Mouse (Mus musculus): ENCODE results near the gene Clps. TPM values are rescaled to one million over a fixed set of nuclear protein-coding genes. Genes with fewer than 3 reads are reported as not detected.

Gene Clps
- total and polyA plus RNA-seq, 3 experiments, result not detected

DNA sequence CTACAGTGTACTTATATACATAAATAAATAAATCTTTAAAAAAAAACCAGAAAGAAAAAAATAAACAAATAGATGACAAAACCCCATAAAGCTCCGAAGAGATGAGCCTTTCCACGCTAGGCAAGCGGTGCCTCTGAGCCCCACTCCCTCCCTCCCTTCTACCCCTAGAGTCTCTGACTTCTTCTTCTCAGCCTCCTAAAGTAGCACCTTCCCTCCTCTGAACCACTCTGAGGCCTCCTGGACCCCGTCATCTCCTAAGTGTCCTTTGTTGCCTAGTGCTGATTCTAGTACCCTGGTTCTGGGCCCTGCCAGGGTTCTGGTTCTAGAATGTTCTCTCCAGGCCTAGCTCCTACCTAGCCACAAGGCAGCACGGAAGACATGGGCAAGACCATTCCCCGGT lies 30.1 kb downstream of the Clps start, which contains the start of gene Armc12:
Gene Armc12, plus strand, starts transcription at position 301 of the 400 bp plus-strand sequence.
- no peak for TF ChIP-seq GATA1 (IDR thresholded peaks at IDR 0.05; ENCODE audit: borderline replicate concordance, low read length)
- Histone ChIP-seq H3K4me3 (ENCODE audit: low read depth, low read length) (no peak within 1 kb of the TSS), H3K4me1 (ENCODE audit: insufficient read depth, low read depth, low read length) (peaks cover 14% of the 10 kb centered on the region), H3K36me3 (replicated peaks) (no peaks in the 10 kb centered on the region), H3K27me3 (ENCODE audit: insufficient read depth, low read length) (peaks cover 28% of the 10 kb centered on the region), H3K9me3 (replicated peaks) (no peaks in the 10 kb centered on the region)
- ATAC-seq (ENCODE audit: extremely low read depth, insufficient number of reproducible peaks, low FRiP score, poor library complexity, severe bottlenecking), result no peak
- DNase-seq (ENCODE audit: low spot score), result no peak

GRCm38 (mm10) chr17:28529116-28529515 lies 31.4 kb downstream of the Clps start:
- H3K4me1 ChIP-seq (ENCODE audit: insufficient read depth, low read depth, low read length), result peaks cover 24% of the 10 kb centered on the region
- H3K36me3 ChIP-seq (replicated peaks), result peaks cover 5% of the 10 kb centered on the region
- DNase-seq (ENCODE audit: low spot score) (no peak), ATAC-seq (ENCODE audit: extremely low read depth, insufficient number of reproducible peaks, low FRiP score, poor library complexity, severe bottlenecking) (no peak)
- TF ChIP-seq TAL1 (conservative IDR thresholded peaks at IDR 0.05; ENCODE audit: low read depth, low read length) (no peak), CTCF (IDR thresholded peaks at IDR 0.05; ENCODE audit: low read depth, low read length) (no peak), POLR2AphosphoS5 (IDR thresholded peaks at IDR 0.05; ENCODE audit: insufficient replicate concordance, low read depth, low read length) (no peak), GATA2 (IDR thresholded peaks at IDR 0.05; ENCODE audit: borderline replicate concordance, low read depth, low read length) (no peak), GATA1 (IDR thresholded peaks at IDR 0.05; ENCODE audit: borderline replicate concordance, low read length) (no peak)
- no peak overlapping the region for H3K4me3 ChIP-seq (ENCODE audit: low read depth, low read length)
- H3K27me3 ChIP-seq (ENCODE audit: insufficient read depth, low read length), result peaks cover 28% of the 10 kb centered on the region
- H3K9me3 ChIP-seq (replicated peaks), result no peaks in the 10 kb centered on the region

- Histone ChIP-seq H3K27me3 (ENCODE audit: insufficient read depth, low read length) (peaks cover 32% of the 10 kb centered on the region), H3K36me3 (replicated peaks) (peaks cover 7% of the 10 kb centered on the region), H3K9me3 (replicated peaks) (no peaks in the 10 kb centered on the region), H3K4me1 (ENCODE audit: insufficient read depth, low read depth, low read length) (peaks cover 34% of the 10 kb centered on the region), H3K4me3 (ENCODE audit: low read depth, low read length) (no peak overlapping the region)
- ATAC-seq (ENCODE audit: extremely low read depth, insufficient number of reproducible peaks, low FRiP score, poor library complexity, severe bottlenecking), result no peak; the same call in 1 of the 2 replicates
- peak; percentile 80 for DNase-seq (ENCODE audit: low spot score)
- TF ChIP-seq CTCF (IDR thresholded peaks at IDR 0.05; ENCODE audit: low read depth, low read length) (peak; percentile 89), TAL1 (conservative IDR thresholded peaks at IDR 0.05; ENCODE audit: low read depth, low read length) (no peak)
Measured at GRCm38 (mm10) chr17:28528043-28528351, 32.6 kb downstream of the Clps start.

GRCm38 (mm10) chr17:28527184-28528042 lies 33.2 kb downstream of the Clps start:
- peaks cover 7% of the 10 kb centered on the region for H3K36me3 ChIP-seq (replicated peaks)
- ATAC-seq (ENCODE audit: extremely low read depth, insufficient number of reproducible peaks, low FRiP score, poor library complexity, severe bottlenecking) (no peak), DNase-seq (ENCODE audit: low spot score) (no peak)
- peaks cover 40% of the 10 kb centered on the region for H3K4me1 ChIP-seq (ENCODE audit: insufficient read depth, low read depth, low read length)
- no peak for TF ChIP-seq TAL1 (conservative IDR thresholded peaks at IDR 0.05; ENCODE audit: low read depth, low read length)
- TF ChIP-seq CTCF (IDR thresholded peaks at IDR 0.05; ENCODE audit: low read depth, low read length), result no peak
- TF ChIP-seq GATA1 (IDR thresholded peaks at IDR 0.05; ENCODE audit: borderline replicate concordance, low read length), result no peak
- no peak for TF ChIP-seq GATA2 (IDR thresholded peaks at IDR 0.05; ENCODE audit: borderline replicate concordance, low read depth, low read length)
- no peak for TF ChIP-seq POLR2AphosphoS5 (IDR thresholded peaks at IDR 0.05; ENCODE audit: insufficient replicate concordance, low read depth, low read length)
- H3K4me3 ChIP-seq (ENCODE audit: low read depth, low read length), result no peak overlapping the region
- no peaks in the 10 kb centered on the region for H3K9me3 ChIP-seq (replicated peaks)
- H3K27me3 ChIP-seq (ENCODE audit: insufficient read depth, low read length), result peaks cover 38% of the 10 kb centered on the region

GRCm38 (mm10) chr17:28524831-28525430 lies 35.6 kb downstream of the Clps start:
- peaks cover 7% of the 10 kb centered on the region for H3K36me3 ChIP-seq (replicated peaks)
- DNase-seq (ENCODE audit: low spot score), result no peak
- peaks cover 44% of the 10 kb centered on the region for H3K4me1 ChIP-seq (ENCODE audit: insufficient read depth, low read depth, low read length)
- no peak overlapping the region for H3K4me3 ChIP-seq (ENCODE audit: low read depth, low read length)
- H3K9me3 ChIP-seq (replicated peaks), result no peaks in the 10 kb centered on the region
- TF ChIP-seq TAL1 (conservative IDR thresholded peaks at IDR 0.05; ENCODE audit: low read depth, low read length), result no peak
- TF ChIP-seq POLR2AphosphoS5 (IDR thresholded peaks at IDR 0.05; ENCODE audit: insufficient replicate concordance, low read depth, low read length), result no peak
- no peak for TF ChIP-seq GATA2 (IDR thresholded peaks at IDR 0.05; ENCODE audit: borderline replicate concordance, low read depth, low read length)
- no peak for TF ChIP-seq GATA1 (IDR thresholded peaks at IDR 0.05; ENCODE audit: borderline replicate concordance, low read length)
- peaks cover 42% of the 10 kb centered on the region for H3K27me3 ChIP-seq (ENCODE audit: insufficient read depth, low read length)
- ATAC-seq (ENCODE audit: extremely low read depth, insufficient number of reproducible peaks, low FRiP score, poor library complexity, severe bottlenecking), result no peak

DNA sequence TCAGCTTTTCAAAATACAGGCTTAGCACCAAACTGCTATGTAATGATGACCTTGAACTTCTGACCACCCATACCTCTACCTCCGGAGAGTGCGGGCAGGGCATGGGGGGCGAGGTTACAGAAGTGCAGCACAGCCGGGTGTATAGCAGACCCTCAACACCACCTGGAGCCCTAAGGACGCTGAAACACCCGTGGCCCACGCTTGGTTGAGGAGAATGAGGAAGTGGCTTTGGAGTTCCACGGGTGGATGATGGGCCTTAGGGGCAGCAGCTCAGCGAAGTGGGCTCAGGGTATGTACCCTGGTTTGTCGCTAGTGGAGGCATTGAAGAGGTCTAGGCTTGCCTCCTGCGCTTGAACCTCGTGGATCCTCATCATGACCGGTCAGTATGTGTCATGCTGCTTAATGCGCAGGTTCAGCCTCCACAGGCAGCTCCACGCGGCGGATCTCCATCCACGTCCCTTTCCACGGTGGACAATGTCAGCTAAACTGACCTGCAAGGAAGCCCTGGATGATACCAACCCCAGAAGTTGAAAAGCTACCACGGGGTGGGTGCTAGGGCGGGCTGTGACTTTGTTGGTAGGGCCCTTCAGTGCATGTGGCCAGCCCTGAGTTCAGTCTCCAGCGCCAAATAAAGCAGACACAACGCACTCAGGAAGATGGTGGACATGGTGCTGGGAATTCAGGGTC lies 36.4 kb downstream of the Clps start:
- Histone ChIP-seq H3K4me1 (ENCODE audit: insufficient read depth, low read depth, low read length) (peaks cover 44% of the 10 kb centered on the region), H3K4me3 (ENCODE audit: low read depth, low read length) (no peak overlapping the region; the same call in 1 of the 2 replicates), H3K36me3 (replicated peaks) (peaks cover 7% of the 10 kb centered on the region), H3K9me3 (replicated peaks) (no peaks in the 10 kb centered on the region), H3K27me3 (ENCODE audit: insufficient read depth, low read length) (peaks cover 44% of the 10 kb centered on the region)
- DNase-seq (ENCODE audit: low spot score) (no peak), ATAC-seq (ENCODE audit: extremely low read depth, insufficient number of reproducible peaks, low FRiP score, poor library complexity, severe bottlenecking) (no peak)
- TF ChIP-seq GATA2 (IDR thresholded peaks at IDR 0.05; ENCODE audit: borderline replicate concordance, low read depth, low read length) (no peak), TAL1 (conservative IDR thresholded peaks at IDR 0.05; ENCODE audit: low read depth, low read length) (no peak), CTCF (IDR thresholded peaks at IDR 0.05; ENCODE audit: low read depth, low read length) (no peak)
